Mouse (Mus musculus): Measurements from ENCODE around the gene Gm10964.

Gene Gm10964

DNA sequence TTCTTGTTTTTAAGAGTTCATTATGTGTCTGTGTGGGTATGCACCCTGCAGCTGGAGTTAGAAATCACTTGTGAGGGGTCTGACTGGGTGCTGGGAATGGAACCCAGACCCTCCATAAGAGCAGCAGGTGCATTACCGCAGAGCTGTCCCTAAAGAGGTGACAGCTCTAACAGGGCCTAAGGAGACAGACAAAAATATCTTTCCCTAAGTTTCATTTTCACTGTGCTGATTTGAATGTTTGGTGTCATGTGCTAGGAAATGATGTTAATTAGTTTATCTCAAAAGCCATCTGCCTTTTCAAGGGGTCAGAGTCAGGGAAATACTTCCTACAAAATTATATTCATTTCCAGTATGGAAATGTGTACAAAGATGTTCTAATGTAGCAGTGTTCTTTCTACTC is at the start of gene Gm10964:
TSS of gene Gm10964 (plus strand) at position 38 of the 400 bp plus-strand sequence.
- no peak for DNase-seq (ENCODE audit: extremely low read depth, low read depth, low spot score)

DNA sequence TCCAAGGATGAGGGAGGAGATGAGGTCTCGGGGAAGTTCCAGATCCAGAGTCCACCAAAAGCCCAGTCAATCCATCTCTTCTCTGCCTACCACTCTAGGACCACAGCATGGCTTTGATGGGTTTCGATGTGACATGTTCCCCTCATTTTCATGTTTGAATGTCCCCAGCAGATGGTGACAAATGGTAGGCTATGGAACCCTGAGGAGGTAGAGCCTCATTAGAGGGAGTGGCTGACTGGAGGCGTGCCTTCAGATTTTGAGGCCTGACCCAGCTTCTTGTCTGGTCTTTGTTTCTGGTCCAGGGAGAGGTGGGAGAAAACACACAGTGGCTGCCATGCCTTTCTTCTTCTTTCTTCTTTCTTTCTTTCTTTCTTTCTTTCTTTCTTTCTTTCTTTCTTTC is 48.7 kb upstream of the Gm10964 start:
- DNase-seq (ENCODE audit: extremely low read depth, low read depth, low spot score) = no peak

DNA sequence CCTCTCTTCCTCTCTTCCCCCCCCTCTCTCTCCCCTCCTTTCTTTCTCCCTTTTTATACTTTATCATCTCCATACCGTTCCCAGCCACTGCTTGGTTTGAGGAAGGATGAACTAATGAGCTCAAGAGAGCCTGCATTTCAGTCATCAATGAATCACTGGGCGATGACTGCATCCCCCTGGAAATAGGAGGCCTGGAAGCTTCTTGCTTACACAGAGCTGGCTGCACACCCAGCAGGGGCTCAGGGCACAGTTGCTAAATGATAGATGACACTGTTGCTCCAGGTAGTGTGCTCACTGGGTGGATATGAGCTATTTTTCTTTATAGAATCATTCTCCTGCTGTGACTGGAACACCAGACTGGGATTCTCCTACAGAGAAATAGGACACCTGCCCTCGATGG is 43.6 kb upstream of the Gm10964 start:
- DNase-seq (ENCODE audit: extremely low read depth, low read depth, low spot score) = no peak

DNA sequence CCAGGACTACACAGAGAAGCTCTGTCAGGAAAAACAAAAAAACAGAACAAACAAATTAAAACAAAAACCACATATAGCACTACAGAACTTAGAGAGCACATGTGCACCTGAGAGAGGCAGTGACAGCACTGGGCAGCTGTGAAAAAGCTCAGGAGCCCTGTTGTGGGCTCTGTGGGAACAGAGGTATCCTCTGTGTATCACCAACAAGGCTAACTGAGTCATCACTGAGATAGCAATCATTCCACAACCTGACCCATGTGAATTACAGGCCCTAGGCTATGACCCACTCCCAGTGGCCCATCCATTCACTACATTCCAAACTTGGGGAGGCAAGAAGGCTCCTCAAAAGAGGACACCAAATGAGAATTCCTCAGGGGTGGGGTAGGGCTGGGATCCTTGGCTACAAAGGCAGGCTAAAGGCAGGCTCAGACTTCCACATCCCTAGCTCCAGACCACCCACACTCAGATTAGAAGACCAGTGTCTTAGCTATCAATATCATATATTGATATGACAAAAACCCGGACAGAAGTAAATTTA is 42.7 kb upstream of the Gm10964 start:
- DNase-seq (ENCODE audit: extremely low read depth, low read depth, low spot score) = no peak

DNA sequence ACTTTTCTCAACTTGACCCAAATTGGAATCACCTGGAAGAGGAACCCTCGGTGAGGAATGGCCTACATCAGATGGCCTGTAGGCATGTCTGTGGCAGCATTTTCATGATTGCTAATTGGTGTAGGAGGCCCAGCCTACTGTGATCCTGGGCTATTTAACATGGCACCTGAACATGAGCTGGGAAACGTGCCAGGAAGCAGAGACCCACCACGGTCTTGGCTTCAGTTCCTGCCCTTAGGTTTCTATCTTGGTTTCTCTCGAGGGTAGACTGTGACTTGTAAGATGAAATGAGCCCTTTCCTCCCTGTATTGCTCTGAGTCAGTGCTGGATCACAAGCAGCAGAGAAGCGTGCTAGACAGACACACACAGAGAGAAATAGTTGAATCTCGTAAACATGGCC is 34.5 kb upstream of the Gm10964 start:
- no peak for DNase-seq (ENCODE audit: extremely low read depth, low read depth, low spot score)

DNA sequence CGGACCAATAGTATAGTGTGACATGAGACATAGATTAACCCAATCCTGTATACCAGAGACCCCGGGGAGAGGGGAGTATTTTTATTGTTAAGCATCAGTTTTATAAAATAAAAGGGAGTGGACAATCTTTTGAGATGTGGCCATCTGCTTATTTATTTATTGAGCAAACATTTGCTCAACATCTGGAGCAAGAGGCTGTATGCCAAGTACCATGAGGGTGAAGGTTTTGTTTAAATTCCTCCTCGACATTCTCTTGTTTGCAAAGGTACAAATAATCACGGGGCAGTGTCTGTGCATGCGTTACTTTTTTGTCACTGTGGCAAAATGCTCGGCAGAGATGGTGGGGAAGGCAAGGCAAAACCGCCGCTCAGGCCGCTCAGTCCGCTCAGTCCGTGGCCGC is 33.7 kb upstream of the Gm10964 start:
- DNase-seq (ENCODE audit: extremely low read depth, low read depth, low spot score) = no peak

DNA sequence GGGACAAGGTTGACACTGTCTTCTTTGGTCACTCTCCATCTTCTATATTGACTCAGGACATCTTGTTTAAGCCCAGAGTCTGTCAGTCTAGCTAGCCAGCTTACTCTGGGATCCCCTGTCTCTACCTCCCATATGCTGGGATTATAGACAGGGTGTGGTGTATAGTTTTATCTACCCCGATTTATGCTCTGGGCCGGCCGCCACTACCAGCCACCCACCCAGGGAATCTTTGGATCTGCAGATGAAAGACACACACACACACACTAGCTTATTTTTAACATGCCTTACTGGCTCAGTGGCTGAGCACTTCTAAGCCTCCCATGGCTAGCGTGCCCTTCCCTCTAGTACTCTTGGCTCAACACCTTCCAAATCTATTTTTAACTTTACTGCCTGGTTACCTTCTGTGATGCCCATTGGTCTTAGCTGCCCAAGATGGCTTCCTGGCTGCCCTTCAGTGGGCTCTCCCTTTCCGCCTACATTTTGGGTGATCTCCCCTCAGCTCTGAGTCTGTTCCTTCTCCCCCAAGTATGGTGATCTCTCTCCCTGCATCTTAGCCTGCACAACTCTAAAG is 29.6 kb upstream of the Gm10964 start:
- no peak for DNase-seq (ENCODE audit: extremely low read depth, low read depth, low spot score)

DNA sequence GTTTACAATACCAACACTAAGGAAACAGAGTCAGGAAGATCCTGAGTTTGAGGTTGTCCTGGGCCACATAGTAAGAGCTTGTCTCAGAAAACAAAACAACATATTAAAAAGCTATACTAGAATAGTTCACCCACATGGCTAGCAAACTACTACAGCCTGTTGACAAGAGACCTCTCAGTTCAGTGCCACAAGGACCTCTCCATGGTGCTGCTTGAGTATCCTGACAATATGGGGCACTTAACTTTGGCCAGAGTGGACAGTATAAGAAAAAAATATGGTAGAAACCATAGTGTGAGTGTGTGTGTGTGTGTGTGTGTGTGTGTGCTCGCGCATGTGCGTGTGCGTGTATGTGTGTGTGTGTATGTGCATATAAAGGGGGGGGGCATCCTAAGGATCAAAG is 27.0 kb upstream of the Gm10964 start:
- no peak for DNase-seq (ENCODE audit: extremely low read depth, low read depth, low spot score)

DNA sequence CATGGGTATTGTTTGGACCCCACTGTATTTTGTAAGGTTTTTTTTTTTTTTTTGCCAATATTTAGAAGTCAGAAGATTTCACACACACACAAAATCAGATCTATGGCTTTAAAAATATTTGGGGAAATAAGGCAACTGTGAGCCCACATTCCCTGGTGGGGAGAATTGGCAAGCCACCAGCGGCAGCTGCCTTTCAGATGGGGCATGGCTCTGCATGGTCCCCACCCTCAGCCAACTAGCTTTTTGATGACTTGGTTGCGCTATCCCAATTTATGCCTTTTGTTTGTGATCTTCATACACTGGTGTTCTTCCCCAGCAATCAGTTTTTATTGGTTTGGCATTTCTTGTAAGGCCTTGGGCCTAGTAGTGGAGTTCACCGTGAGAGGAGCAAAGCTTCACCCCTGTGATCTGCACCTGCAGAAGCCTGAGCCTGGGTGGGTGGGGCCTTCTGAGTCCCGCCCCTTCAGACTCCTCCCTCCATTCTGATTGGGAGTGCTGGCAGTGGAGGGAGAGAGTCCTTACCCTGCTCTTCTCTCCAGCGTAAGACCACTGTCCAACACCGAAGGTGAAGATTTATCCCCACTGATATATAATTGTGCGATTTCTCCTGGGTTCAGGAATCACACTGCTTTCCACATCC is 24.8 kb upstream of the Gm10964 start:
- DNase-seq (ENCODE audit: extremely low read depth, low read depth, low spot score) = no peak

DNA sequence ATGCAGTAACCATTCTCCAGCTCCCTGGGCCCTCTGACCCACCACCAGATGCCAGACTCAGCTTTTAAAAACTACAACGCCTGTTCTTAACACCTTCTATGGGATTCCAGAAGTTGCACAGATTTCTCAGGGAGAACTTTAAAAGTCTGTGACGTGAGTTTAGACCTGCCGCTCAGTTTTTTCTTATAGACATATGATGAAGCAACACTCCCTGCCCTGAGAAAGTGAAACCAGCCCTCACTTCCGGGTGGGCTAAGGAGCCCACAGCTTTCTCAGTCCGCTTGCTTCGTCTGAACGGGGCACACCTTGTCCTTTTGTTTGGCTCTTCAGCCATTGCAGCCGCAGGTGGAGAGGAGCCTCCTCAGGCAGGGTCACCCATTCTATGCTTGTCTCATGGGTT is 24.2 kb upstream of the Gm10964 start:
- no peak for DNase-seq (ENCODE audit: extremely low read depth, low read depth, low spot score)

DNA sequence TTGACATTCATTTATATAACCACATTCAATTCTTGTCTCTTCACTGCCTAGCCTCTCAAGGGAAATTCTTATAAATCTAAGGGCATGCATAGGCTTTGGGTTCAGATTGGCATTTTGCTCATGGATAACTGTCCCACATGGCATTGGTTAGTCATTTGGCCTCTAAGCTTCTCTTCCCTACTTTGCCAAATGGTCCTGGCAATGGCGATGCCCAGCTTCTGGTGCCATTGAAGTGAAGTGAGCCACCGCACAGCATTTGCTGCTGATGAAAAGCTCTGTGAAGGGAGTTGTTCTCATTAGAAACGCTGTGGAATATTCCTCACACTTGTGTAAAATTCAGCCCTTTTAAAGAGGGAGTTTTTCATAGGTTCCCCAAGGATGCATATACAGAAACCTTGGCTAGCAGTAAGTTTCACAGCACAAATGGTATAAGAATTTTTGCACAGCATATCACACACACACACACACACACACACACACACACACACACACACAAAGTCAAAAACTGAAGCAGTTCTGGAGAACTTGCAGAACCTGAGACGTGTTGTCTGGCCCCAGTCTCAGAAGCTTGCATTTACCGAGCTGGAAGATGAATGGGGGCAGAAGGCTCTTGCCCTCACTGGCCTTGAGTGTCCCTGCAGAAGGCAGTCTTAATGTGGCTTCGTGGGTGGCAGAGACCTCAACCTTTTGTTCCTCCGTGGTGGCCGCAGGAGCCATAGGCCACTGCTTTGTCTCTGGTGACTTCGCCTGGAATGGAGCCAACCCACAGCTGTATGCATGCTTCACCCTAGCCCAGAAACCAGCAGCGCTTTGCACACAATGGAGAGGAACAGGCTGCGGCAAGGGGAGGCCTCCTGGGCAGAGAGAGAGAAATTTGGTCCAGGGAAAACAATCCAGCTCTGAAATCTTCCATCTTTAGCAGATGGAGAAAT is 23.1 kb upstream of the Gm10964 start:
- no peak for DNase-seq (ENCODE audit: extremely low read depth, low read depth, low spot score)

DNA sequence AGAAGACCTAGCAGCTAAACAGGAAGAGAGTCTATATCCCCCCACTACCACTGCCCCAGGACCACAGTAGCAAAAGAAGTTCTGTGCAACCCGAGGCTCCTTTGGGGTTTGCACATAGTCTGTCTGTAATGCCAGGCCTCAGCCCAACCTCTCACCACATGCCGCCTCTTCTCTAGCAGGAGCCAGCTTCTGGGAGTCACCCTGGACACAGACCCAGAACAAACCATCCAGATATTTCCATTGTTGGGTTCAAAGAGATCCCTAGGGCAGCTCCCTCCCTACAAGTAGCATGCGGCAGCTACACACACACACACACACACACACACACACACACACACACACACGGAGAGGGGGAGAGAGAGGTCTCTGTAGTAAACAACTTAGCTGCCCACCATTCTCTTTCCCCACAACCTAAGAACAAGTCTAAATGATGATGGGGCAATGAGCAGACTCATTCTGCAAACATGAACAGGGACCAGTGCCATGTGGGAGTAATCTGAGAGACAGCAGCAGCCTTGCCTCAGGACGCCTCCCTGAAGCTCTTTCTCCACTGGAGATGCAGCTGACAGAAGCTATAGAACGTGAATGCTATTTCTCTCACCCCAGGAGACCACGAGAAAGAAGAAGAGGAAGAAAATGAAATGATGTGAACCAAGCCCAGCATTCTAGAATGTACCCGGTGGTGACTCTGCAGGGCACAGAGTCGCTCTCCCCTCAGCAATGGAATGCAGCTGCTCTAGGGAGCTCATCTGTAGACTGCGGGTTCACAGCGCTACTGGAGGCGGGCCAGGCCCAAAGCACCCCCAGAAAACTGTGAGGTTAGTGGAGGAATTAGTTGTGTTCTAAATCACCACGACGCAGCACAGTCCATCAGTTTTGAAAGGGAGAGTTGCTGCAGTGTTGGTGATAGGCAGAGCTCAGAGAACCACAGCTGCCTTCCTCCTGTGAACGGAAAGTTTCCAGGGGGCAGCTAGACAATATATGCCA is 22.1 kb upstream of the Gm10964 start:
- DNase-seq (ENCODE audit: extremely low read depth, low read depth, low spot score) = no peak

DNA sequence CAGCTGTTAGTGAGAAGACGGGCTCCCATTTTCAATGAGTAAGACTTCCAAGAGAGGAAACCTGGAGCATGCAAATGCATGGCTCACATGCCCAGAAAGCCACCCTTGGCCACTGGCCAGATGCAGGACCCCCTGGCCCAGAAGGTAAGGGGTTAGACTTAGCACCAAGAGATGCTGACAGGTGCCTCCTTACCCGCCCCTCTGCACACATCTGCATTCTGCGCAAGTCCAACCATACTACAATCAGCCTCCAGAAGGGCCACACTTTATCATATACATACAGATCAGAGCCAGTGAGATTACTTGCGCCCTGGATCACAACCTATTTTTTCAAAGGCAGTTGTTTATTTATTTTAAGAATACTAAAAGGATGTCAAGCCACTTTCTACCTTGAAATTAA is 20.4 kb upstream of the Gm10964 start:
- no peak for DNase-seq (ENCODE audit: extremely low read depth, low read depth, low spot score)

DNA sequence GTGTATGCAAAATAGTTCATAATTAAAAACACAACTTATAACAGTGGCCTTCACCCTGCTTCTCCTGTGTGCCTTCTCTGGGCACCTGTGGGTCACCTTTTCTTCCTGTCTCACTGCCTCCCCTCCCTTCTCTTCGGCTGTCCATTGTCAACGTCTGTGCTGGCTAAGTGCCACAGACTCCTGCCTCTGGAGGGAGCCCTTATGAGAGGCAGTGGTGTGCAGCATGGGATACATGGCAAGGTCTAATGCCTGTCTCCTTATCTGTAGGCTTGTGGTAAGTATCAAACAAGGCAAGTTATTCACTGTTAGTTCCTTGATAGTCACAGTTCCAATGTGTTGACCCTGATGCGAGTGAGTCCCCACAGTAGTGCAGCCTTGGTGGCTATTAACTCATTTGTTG is 15.0 kb upstream of the Gm10964 start:
- no peak for DNase-seq (ENCODE audit: extremely low read depth, low read depth, low spot score)

DNA sequence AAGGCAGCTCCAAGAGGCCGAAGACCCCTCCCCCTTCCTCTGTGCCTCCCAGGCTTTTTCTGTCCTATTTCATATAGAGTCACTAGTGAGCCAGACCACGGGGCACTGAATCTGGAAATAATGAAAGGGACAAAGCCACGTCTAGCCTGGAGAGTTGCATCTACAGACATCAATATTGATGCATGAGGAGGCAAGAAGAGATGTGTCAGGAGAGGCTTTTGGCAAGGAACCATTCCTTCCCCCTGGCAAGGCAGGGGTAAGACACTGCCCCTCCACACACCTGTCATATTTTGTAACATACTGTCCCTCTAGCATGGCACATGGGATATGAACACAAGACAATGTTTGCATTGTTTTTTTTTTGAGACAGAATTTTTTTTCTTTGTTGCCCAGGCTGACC is 12.5 kb upstream of the Gm10964 start:
- no peak for DNase-seq (ENCODE audit: extremely low read depth, low read depth, low spot score)

DNA sequence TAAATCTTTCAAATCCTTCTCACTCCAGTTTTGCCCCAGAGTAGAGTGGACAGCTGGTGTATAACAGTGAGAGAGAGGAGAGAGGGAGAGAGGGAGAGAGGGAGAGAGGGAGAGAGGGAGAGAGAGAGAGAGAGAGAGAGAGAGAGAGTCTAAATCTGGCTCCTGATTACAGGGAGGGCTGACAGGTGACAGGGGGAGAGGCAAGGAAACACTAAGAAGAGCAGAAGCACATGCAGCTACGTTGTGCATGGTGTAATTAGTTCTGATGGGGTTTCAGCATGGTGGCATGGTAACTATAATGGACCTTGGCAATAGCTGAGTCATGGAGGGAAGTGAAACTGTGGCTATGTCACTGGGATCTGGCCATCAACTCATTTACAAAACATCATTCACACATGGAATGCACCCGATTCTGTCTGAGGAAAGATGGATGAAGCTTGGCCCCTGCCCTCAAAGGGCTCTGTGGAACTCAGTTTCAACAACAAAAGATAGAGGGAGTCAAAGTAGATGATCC is 11.3 kb upstream of the Gm10964 start:
- DNase-seq (ENCODE audit: extremely low read depth, low read depth, low spot score) = no peak

DNA sequence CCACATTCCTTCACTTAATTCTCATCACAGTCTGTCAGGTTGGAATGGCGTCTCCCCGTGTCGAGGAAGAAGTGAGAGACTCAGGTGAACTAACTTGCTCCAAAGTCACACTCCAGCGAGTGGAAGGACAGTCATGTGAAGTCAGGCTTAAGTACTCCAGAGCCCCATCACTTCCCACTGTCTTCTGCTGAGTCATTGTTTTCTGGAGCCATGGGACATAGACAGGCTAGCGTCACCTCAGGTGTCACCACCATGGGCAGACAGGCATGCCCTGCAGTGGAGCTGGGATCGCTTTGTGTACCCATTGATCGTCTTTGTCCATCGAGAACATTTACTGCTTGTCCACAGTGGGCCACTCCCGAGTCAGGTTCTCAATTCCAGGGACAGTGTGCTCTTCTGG is 9.3 kb upstream of the Gm10964 start:
- DNase-seq (ENCODE audit: extremely low read depth, low read depth, low spot score) = no peak

DNA sequence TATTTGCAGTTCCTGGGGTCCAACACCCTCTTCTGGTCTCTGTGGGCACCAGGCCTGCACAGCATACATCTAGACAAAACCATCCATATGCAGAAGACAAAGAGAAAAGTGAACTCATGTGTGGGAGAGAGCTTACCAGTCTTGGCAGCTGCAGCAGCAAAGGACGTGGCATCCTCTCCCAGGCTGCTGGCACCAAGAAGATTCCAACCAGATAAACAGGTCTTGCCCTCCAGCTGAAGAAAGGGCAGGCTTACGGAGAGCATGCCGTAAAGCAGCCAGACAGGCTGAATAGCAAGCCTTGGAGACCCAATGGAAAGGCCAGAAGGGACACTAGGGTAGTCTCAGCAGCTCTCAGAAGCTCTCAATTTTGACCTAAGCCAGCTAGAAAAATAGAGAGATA is 7.0 kb upstream of the Gm10964 start:
- DNase-seq (ENCODE audit: extremely low read depth, low read depth, low spot score) = peak; percentile 80

DNA sequence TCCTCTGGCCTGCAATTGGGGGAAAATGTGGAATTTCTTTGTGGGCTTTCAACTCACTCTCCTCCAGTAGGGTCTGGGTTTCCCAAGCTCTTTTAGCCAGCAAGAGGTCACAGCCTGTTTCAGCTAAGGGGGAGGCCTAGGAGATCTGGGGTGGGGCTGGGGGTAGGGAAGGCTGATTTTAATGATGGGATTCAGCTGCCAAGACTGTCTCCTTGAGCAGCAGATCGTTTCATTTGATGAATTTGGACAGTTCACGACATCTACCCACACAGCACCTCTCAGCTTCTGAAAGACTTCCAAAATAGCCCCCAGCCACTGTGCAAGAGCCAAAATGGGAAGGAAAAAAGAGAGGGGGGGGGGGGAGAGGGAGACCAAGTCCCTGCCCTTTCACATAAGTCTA is 6.0 kb upstream of the Gm10964 start:
- peak; percentile 40 for DNase-seq (ENCODE audit: extremely low read depth, low read depth, low spot score)

All from fat pad, adult 2 months (tissue).